Comparison of ENCODE assay signal across 12 mouse cellular contexts in genomic region chr16:36665782-36666181, GRCm38 (mm10). TPM values are rescaled to one million over a fixed set of nuclear protein-coding genes. Genes with fewer than 3 reads are reported as not detected.
DNase-seq lines count a peak whose midpoint lies in the region; ATAC-seq and TF ChIP-seq lines count a peak whose summit lies in the region.
"Had no signal": no experiment of that assay in that cellular context is flagged by ENCODE, and none has a peak within 500 bp of the region (broad histone marks: within the 10 kb centered on the region; RNA-seq: fewer than 3 reads in every experiment).

Gene Cd86 (minus strand): TSS chr16:36666081.

- H3K9me3 ChIP-seq in heart, embryonic 11.5 days (replicated peaks; ENCODE audit: control insufficient read depth, low read length): no peaks in the 10 kb centered on the region
- H3K9me3 ChIP-seq in hindbrain, embryonic 10.5 days: no peaks in the 10 kb centered on the region
- no peaks in the 10 kb centered on the region for H3K9me3 ChIP-seq in forebrain, embryonic 11.5 days (ENCODE audit: control insufficient read depth, low read length)
- H3K9me3 ChIP-seq: neural tube, embryonic 13.5 days had no signal

- peak; percentile 38 to 45 for DNase-seq in heart, adult 18-20 months
- DNase-seq in B cell, adult 2 months: peak; percentile 77 to 78
- peak; percentile 3 for DNase-seq in mesoderm, embryonic 11.5 days (ENCODE audit: low read depth, low spot score)
- DNase-seq in hindbrain, embryonic 10.5 days (ENCODE audit: low spot score): no peak
- DNase-seq in layer of hippocampus, adult 2 months (ENCODE audit: low spot score in 2 of 2): no peak
- no peak for DNase-seq in forebrain, embryonic 11.5 days (ENCODE audit: low spot score)
- DNase-seq: adrenal gland, adult 2 months; cerebellum, postnatal 36 days; lung, embryonic 14.5 days had no signal

- 84% methylated on average over 13 of the region's 13 CpGs for WGBS in heart, embryonic 11.5 days (ENCODE audit: insufficient replicate concordance)
- 88% methylated on average over 13 of the region's 13 CpGs for WGBS in hindbrain, embryonic 10.5 days
- WGBS in forebrain, embryonic 11.5 days: 89% methylated on average over 13 of the region's 13 CpGs

- H3K4me3 ChIP-seq in heart, embryonic 11.5 days (ENCODE audit: low read depth, low read length): no peak within 1 kb of the TSS
- no peak within 1 kb of the TSS for H3K4me3 ChIP-seq in hindbrain, embryonic 10.5 days
- no peak within 1 kb of the TSS for H3K4me3 ChIP-seq in layer of hippocampus, adult 2 months
- H3K4me3 ChIP-seq in forebrain, embryonic 11.5 days (ENCODE audit: low read depth, low read length): no peak within 1 kb of the TSS
- H3K4me3 ChIP-seq: neural tube, embryonic 13.5 days had no signal

- no peak within 1 kb of the TSS for H3K9ac ChIP-seq in heart, embryonic 11.5 days (ENCODE audit: low read depth, low read length)
- no peak within 1 kb of the TSS for H3K9ac ChIP-seq in forebrain, embryonic 11.5 days (ENCODE audit: low read length)
- H3K9ac ChIP-seq: lung, embryonic 14.5 days; neural tube, embryonic 13.5 days had no signal

- H3K36me3 ChIP-seq in heart, embryonic 11.5 days (ENCODE audit: control insufficient read depth, insufficient read depth, low read length): no peaks in the 10 kb centered on the region
- no peaks in the 10 kb centered on the region for H3K36me3 ChIP-seq in hindbrain, embryonic 10.5 days
- H3K36me3 ChIP-seq in forebrain, embryonic 11.5 days (ENCODE audit: control insufficient read depth, insufficient read depth, low read length): no peaks in the 10 kb centered on the region
- H3K36me3 ChIP-seq: neural tube, embryonic 13.5 days had no signal

- H3K4me1 ChIP-seq in heart, embryonic 11.5 days (ENCODE audit: control insufficient read depth, insufficient read depth, low read length): no peaks in the 10 kb centered on the region
- no peaks in the 10 kb centered on the region for H3K4me1 ChIP-seq in hindbrain, embryonic 10.5 days (replicated peaks)
- no peaks in the 10 kb centered on the region for H3K4me1 ChIP-seq in forebrain, embryonic 11.5 days (replicated peaks; ENCODE audit: control insufficient read depth, insufficient read depth, low read length)
- H3K4me1 ChIP-seq: neural tube, embryonic 13.5 days had no signal

- no peaks in the 10 kb centered on the region for H3K27me3 ChIP-seq in heart, embryonic 11.5 days (ENCODE audit: control insufficient read depth, insufficient read depth, low read length)
- H3K27me3 ChIP-seq in hindbrain, embryonic 10.5 days (ENCODE audit: insufficient read depth, poor library complexity, severe bottlenecking): no peaks in the 10 kb centered on the region
- H3K27me3 ChIP-seq in forebrain, embryonic 11.5 days (ENCODE audit: control insufficient read depth, insufficient read depth, low read length): no peaks in the 10 kb centered on the region
- H3K27me3 ChIP-seq: neural tube, embryonic 13.5 days had no signal

- no peak for TF ChIP-seq CTCF in layer of hippocampus, adult 2 months (conservative IDR thresholded peaks at IDR 0.05)

- no peak within 1 kb of the TSS for H3K27ac ChIP-seq in heart, embryonic 11.5 days (ENCODE audit: low read depth, low read length)
- H3K27ac ChIP-seq in hindbrain, embryonic 10.5 days: no peak within 1 kb of the TSS
- H3K27ac ChIP-seq in layer of hippocampus, adult 2 months: no peak within 1 kb of the TSS
- H3K27ac ChIP-seq in forebrain, embryonic 11.5 days (ENCODE audit: low read depth, low read length): no peak within 1 kb of the TSS
- H3K27ac ChIP-seq: neural tube, embryonic 13.5 days had no signal

- ATAC-seq in heart, embryonic 11.5 days (replicated peaks; ENCODE audit: insufficient number of reproducible peaks, low FRiP score, low TSS enrichment): no peak
- peak; percentile 91 for ATAC-seq in granulocyte monocyte progenitor cell, adult 5-6 weeks (replicated peaks; ENCODE audit: poor library complexity, severe bottlenecking)
- ATAC-seq in forebrain, embryonic 11.5 days (replicated peaks; ENCODE audit: low FRiP score): no peak

- no peak within 1 kb of the TSS for H3K4me2 ChIP-seq in heart, embryonic 11.5 days
- no peak within 1 kb of the TSS for H3K4me2 ChIP-seq in forebrain, embryonic 11.5 days (ENCODE audit: low read depth, low read length, severe bottlenecking)
- H3K4me2 ChIP-seq: lung, embryonic 14.5 days; neural tube, embryonic 13.5 days had no signal

RNA-seq across cellular contexts. Expression of gene Cd86, which starts in this region (rescaled TPM):
- total RNA-seq in heart, adult 18-20 months (2021): 1 to 10 TPM in 1 of 2 experiments, under 1 TPM in 1; 0.87 to 1.8 TPM
- polyA plus RNA-seq in heart, embryonic 11.5 days (2014; fragmentation: Nextera tagmentation; extraction: Ambion mirVana): 0.59 TPM in 1 of 2 replicates, not detected in the other
- total RNA-seq in granulocyte monocyte progenitor cell, adult 5-6 weeks (2014; fragmentation: Nextera tagmentation): not detected in 2 replicates
- 0.52 and 3.5 TPM in 2 replicates for total RNA-seq in granulocyte monocyte progenitor cell, adult 5-6 weeks (2017)
- polyA plus RNA-seq in hindbrain, embryonic 10.5 days (2016; fragmentation: Nextera tagmentation; extraction: Ambion mirVana): 1.2 TPM in 2 replicates
- 1 to 10 TPM; 1.0 to 2.1 TPM for total RNA-seq in layer of hippocampus, adult 2 months (2021)
- 1.4 and 1.7 TPM in 2 replicates for polyA plus RNA-seq in forebrain, embryonic 11.5 days (2014; fragmentation: Nextera tagmentation; extraction: Ambion mirVana)

Comparison
In these comparisons a context has a peak if more than half of its experiments do, and no peak if none do; other contexts are left out.
1. DNase-seq: peak in heart, adult 18-20 months (2 of 2), B cell, adult 2 months (2 of 2) and mesoderm, embryonic 11.5 days (single experiment); none in hindbrain, embryonic 10.5 days (single experiment), layer of hippocampus, adult 2 months (0 of 2) and forebrain, embryonic 11.5 days (single experiment).